Mouse (Mus musculus): ENCODE data around the gene Pithd1. TPM values are rescaled to one million over a fixed set of nuclear protein-coding genes. Genes with fewer than 3 reads are reported as not detected.
"Not testable (repeated sequence)": the region's sequence is repeated elsewhere in the genome, so short reads cannot be mapped to it uniquely, and the experiment has no call there.

Pithd1 gene
- total RNA-seq, 2 experiments from 2014 or later: 14.9 to 20.6 TPM

- ATAC-seq (ENCODE audit: poor library complexity, severe bottlenecking): no peak
Measured at GRCm38 (mm10) chr4:135987714-135988113, 650 bp upstream of the Pithd1 start.

- peak; percentile 5; the same call in 1 of the 2 replicates for ATAC-seq (ENCODE audit: poor library complexity, severe bottlenecking)
Measured at GRCm38 (mm10) chr4:135986301-135986942, 642 bp downstream of the Pithd1 start.

- ATAC-seq (ENCODE audit: poor library complexity, severe bottlenecking): no peak
Measured at GRCm38 (mm10) chr4:135985769-135986168, 1.3 kb downstream of the Pithd1 start.

GRCm38 (mm10) chr4:135985193-135985592 is 1.9 kb downstream of the Pithd1 start:
- no peak for ATAC-seq (ENCODE audit: poor library complexity, severe bottlenecking)

GRCm38 (mm10) chr4:135984556-135984955 is 2.5 kb downstream of the Pithd1 start:
- ATAC-seq (ENCODE audit: poor library complexity, severe bottlenecking): no peak

- ATAC-seq (ENCODE audit: poor library complexity, severe bottlenecking): peak; percentile 77
Measured at GRCm38 (mm10) chr4:135981524-135982063, 5.5 kb downstream of the Pithd1 start.

GRCm38 (mm10) chr4:135980223-135980622 is 6.8 kb downstream of the Pithd1 start:
- not testable (repeated sequence) for ATAC-seq (ENCODE audit: poor library complexity, severe bottlenecking)

GRCm38 (mm10) chr4:135976146-135976545 is 10.9 kb downstream of the Pithd1 start:
- ATAC-seq (ENCODE audit: poor library complexity, severe bottlenecking): no peak

GRCm38 (mm10) chr4:135972911-135973811 is 13.9 kb downstream of the Pithd1 start:
- ATAC-seq (ENCODE audit: poor library complexity, severe bottlenecking): peak; percentile 45

GRCm38 (mm10) chr4:135972556-135972906 is 14.5 kb downstream of the Pithd1 start, which contains the start of gene Lypla2:
Gene Lypla2 (minus strand): TSS chr4:135972626.
- ATAC-seq (ENCODE audit: poor library complexity, severe bottlenecking): peak; percentile 77

GRCm38 (mm10) chr4:135971805-135972555 is 15.1 kb downstream of the Pithd1 start:
- peak; percentile 66 for ATAC-seq (ENCODE audit: poor library complexity, severe bottlenecking)

GRCm38 (mm10) chr4:135970585-135970984 is 16.5 kb downstream of the Pithd1 start:
- ATAC-seq (ENCODE audit: poor library complexity, severe bottlenecking): no peak

GRCm38 (mm10) chr4:135969070-135969750 is 17.9 kb downstream of the Pithd1 start:
- no peak for ATAC-seq (ENCODE audit: poor library complexity, severe bottlenecking)

- no peak for ATAC-seq (ENCODE audit: poor library complexity, severe bottlenecking)
Measured at GRCm38 (mm10) chr4:135968271-135968869, 18.7 kb downstream of the Pithd1 start.

GRCm38 (mm10) chr4:135967086-135967760 is 19.8 kb downstream of the Pithd1 start:
- ATAC-seq (ENCODE audit: poor library complexity, severe bottlenecking): no peak

- ATAC-seq (ENCODE audit: poor library complexity, severe bottlenecking): no peak
Measured at GRCm38 (mm10) chr4:135966283-135966682, 20.8 kb downstream of the Pithd1 start.

GRCm38 (mm10) chr4:135965113-135965512 is 22.0 kb downstream of the Pithd1 start:
- ATAC-seq (ENCODE audit: poor library complexity, severe bottlenecking): no peak

GRCm38 (mm10) chr4:135964426-135964825 is 22.6 kb downstream of the Pithd1 start:
- ATAC-seq (ENCODE audit: poor library complexity, severe bottlenecking): peak; percentile 22

GRCm38 (mm10) chr4:135963457-135964193 is 23.4 kb downstream of the Pithd1 start, which contains the start of gene Gale:
Gene Gale (plus strand): TSS chr4:135963727.
- ATAC-seq (ENCODE audit: poor library complexity, severe bottlenecking): peak; percentile 88
